Mouse (Mus musculus) embryonic facial prominence, embryonic 13.5 days (tissue): ENCODE measurements around the gene Itpr2. TPM values are rescaled to one million over a fixed set of nuclear protein-coding genes. Genes with fewer than 3 reads are reported as not detected.

Source experiments
- ATAC-seq: fragments of 200-750 bp; cut with Nextera tagmentation; 2 replicates; pipeline ENCODE4 v1.8.0; 2017; ENCODE audit warnings: low read depth; ENCODE audit not compliant: insufficient number of reproducible peaks, insufficient read depth, low FRiP score, low TSS enrichment
- H3K27ac ChIP-seq: fragments of 300-500 bp; sonication (generic); 2 replicates; pipeline ENCODE4 v1.5.1; 2015; ENCODE audit warnings: moderate library complexity, mild to moderate bottlenecking, inconsistent platforms
- H3K27me3 ChIP-seq: fragments of 300-500 bp; sonication (generic); 2 replicates; pipeline ENCODE4 v1.6.1; 2015; ENCODE audit warnings: mild to moderate bottlenecking, inconsistent platforms
- H3K36me3 ChIP-seq: fragments of 300-500 bp; sonication (generic); 2 replicates; pipeline ENCODE4 v1.6.1; 2015; ENCODE audit warnings: mild to moderate bottlenecking, inconsistent platforms
- H3K4me1 ChIP-seq: fragments of 300-500 bp; sonication (generic); 2 replicates; pipeline ENCODE4 v1.6.1; 2015; ENCODE audit warnings: inconsistent platforms
- H3K4me2 ChIP-seq: fragments of 300-500 bp; sonication (generic); 2 replicates; pipeline ENCODE4 v1.6.1; 2015; ENCODE audit warnings: moderate library complexity, mild to moderate bottlenecking, inconsistent platforms
- H3K4me3 ChIP-seq: fragments of 300-500 bp; sonication (generic); 2 replicates; pipeline ENCODE4 v1.5.1; 2015; ENCODE audit warnings: mild to moderate bottlenecking, inconsistent platforms
- H3K9ac ChIP-seq: fragments of 300-500 bp; sonication (generic); 2 replicates; pipeline ENCODE4 v1.6.1; 2015; ENCODE audit warnings: mild to moderate bottlenecking, inconsistent platforms
- H3K9me3 ChIP-seq: fragments of 300-500 bp; sonication (generic); 2 replicates; pipeline ENCODE4 v1.6.1; 2016; ENCODE audit warnings: inconsistent platforms
- WGBS: fragments of 180-500 bp; shearing (Covaris S2); methylation state at CpG from one replicate; pipeline ENCODE4 v1.1.7; 2015; ENCODE audit warnings: mixed read lengths; 5-methylcytosine and 5-hydroxymethylcytosine counted together
- polyA plus RNA-seq: library from polyadenylated mRNA; unstranded; fragments of >200 nt; fragmentation: Nextera tagmentation; extraction: Ambion mirVana; gene quantifications from 2 replicates; pipeline ENCODE4 v1.2.1, GENCODE M21; 2015

Itpr2 gene
- polyA plus RNA-seq, 1 experiment from 2014 or later, result 9.3 TPM

GRCm38 (mm10) chr6:146504459-146504858, 2.4 kb upstream of the Itpr2 start:
- Histone ChIP-seq H3K4me2 (no peak overlapping the region), H3K9ac (no peak overlapping the region), H3K27ac (no peak overlapping the region), H3K4me3 (no peak overlapping the region), H3K4me1 (peaks cover 7% of the 10 kb centered on the region; the same call in 1 of the 2 replicates), H3K9me3 (no peaks in the 10 kb centered on the region), H3K36me3 (no peaks in the 10 kb centered on the region), H3K27me3 (peaks cover 11% of the 10 kb centered on the region; the same call in 1 of the 2 replicates)
- WGBS, result 82% methylated on average over 2 of the region's 2 CpGs
- ATAC-seq, result no peak

GRCm38 (mm10) chr6:146502856-146503255, 833 bp upstream of the Itpr2 start:
- Histone ChIP-seq H3K9ac (peak overlapping the region; percentile 76), H3K9me3 (no peaks in the 10 kb centered on the region), H3K4me3 (peak overlapping the region; percentile 61), H3K27me3 (peaks cover 11% of the 10 kb centered on the region; the same call in 1 of the 2 replicates), H3K36me3 (no peaks in the 10 kb centered on the region), H3K27ac (no peak overlapping the region), H3K4me1 (peaks cover 7% of the 10 kb centered on the region; the same call in 1 of the 2 replicates), H3K4me2 (peak overlapping the region; percentile 98)
- WGBS, result 58% methylated on average over 3 of the region's 3 CpGs
- ATAC-seq, result no peak

- Histone ChIP-seq H3K9me3 (no peaks in the 10 kb centered on the region), H3K4me3 (peak overlapping the region; percentile 61), H3K9ac (peak overlapping the region; percentile 76), H3K4me1 (peaks cover 7% of the 10 kb centered on the region; the same call in 1 of the 2 replicates), H3K27ac (peak overlapping the region; percentile 33; the same call in 1 of the 2 replicates), H3K4me2 (peak overlapping the region; percentile 98), H3K36me3 (no peaks in the 10 kb centered on the region), H3K27me3 (peaks cover 11% of the 10 kb centered on the region; the same call in 1 of the 2 replicates)
- under 1% methylated on average over 30 of the region's 30 CpGs for WGBS
- no peak; the same call in 1 of the 2 replicates for ATAC-seq
Measured at GRCm38 (mm10) chr6:146501316-146501865, 632 bp downstream of the Itpr2 start.

DNA sequence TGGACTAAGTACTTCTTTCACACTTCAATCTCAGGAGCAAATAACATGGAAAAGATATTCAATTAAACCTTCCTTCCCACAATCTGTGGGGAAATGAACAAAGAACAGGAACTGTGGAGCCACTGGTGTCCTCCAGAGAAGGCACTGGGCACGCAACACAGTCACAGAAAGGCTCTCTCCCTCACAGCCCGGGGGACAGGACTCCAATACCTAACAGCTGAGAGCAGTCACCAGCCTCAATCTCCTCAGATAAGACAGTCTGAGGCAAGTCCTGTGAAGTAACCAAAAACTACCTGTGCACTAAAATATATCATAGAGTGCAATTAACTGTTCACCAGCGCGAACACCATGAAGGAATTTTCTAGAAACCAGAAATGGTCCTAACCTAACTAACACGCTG, 1.3 kb downstream of the Itpr2 start:
- ATAC-seq, result no peak
- Histone ChIP-seq H3K36me3 (no peaks in the 10 kb centered on the region), H3K27me3 (peaks cover 11% of the 10 kb centered on the region; the same call in 1 of the 2 replicates), H3K4me3 (peak overlapping the region; percentile 61), H3K9ac (no peak overlapping the region), H3K9me3 (no peaks in the 10 kb centered on the region), H3K27ac (0 out of 2 replicates have a peak overlapping the region, but pooled peaks have one; percentile 33), H3K4me2 (peak overlapping the region; percentile 98), H3K4me1 (peaks cover 7% of the 10 kb centered on the region; the same call in 1 of the 2 replicates)
- WGBS, result 64% methylated on average over 5 of the region's 5 CpGs

- no peaks in the 10 kb centered on the region for H3K36me3 ChIP-seq
- no peak overlapping the region for H3K4me2 ChIP-seq
- WGBS, result 51% methylated on average over 6 of the region's 6 CpGs
- H3K4me3 ChIP-seq, result no peak overlapping the region
- no peaks in the 10 kb centered on the region for H3K9me3 ChIP-seq
- no peak for ATAC-seq
- peaks cover 11% of the 10 kb centered on the region; the same call in 1 of the 2 replicates for H3K27me3 ChIP-seq
- H3K27ac ChIP-seq, result no peak overlapping the region
- no peak overlapping the region for H3K9ac ChIP-seq
- H3K4me1 ChIP-seq, result peaks cover 7% of the 10 kb centered on the region; the same call in 1 of the 2 replicates
Measured at GRCm38 (mm10) chr6:146500206-146500605, 1.8 kb downstream of the Itpr2 start.

GRCm38 (mm10) chr6:146499566-146499965, 2.5 kb downstream of the Itpr2 start:
- H3K4me2 ChIP-seq, result no peak overlapping the region
- 85% methylated on average over 4 of the region's 4 CpGs for WGBS
- H3K9ac ChIP-seq, result no peak overlapping the region

GRCm38 (mm10) chr6:146498416-146498815, 3.6 kb downstream of the Itpr2 start:
- Histone ChIP-seq H3K4me3 (no peak overlapping the region), H3K9ac (no peak overlapping the region), H3K36me3 (no peaks in the 10 kb centered on the region), H3K9me3 (no peaks in the 10 kb centered on the region), H3K27ac (no peak overlapping the region), H3K27me3 (peaks cover 6% of the 10 kb centered on the region; the same call in 1 of the 2 replicates), H3K4me2 (no peak overlapping the region), H3K4me1 (peaks cover 7% of the 10 kb centered on the region; the same call in 1 of the 2 replicates)
- 79% methylated on average over 3 of the region's 3 CpGs for WGBS
- ATAC-seq, result no peak

More at GRCm38 (mm10) chr6:146499566-146499965, 2.5 kb downstream of the Itpr2 start:
- H3K4me3 ChIP-seq, result no peak overlapping the region
- no peak overlapping the region for H3K27ac ChIP-seq
- peaks cover 7% of the 10 kb centered on the region; the same call in 1 of the 2 replicates for H3K4me1 ChIP-seq
- H3K27me3 ChIP-seq, result peaks cover 11% of the 10 kb centered on the region; the same call in 1 of the 2 replicates
- no peaks in the 10 kb centered on the region for H3K36me3 ChIP-seq
- no peaks in the 10 kb centered on the region for H3K9me3 ChIP-seq
- no peak for ATAC-seq

- Histone ChIP-seq H3K27me3 (peaks cover 4% of the 10 kb centered on the region; the same call in 1 of the 2 replicates), H3K4me2 (no peak overlapping the region), H3K36me3 (no peaks in the 10 kb centered on the region), H3K9ac (no peak overlapping the region), H3K4me3 (no peak overlapping the region), H3K4me1 (peaks cover 7% of the 10 kb centered on the region; the same call in 1 of the 2 replicates), H3K9me3 (no peaks in the 10 kb centered on the region), H3K27ac (no peak overlapping the region)
- no peak for ATAC-seq
- 69% methylated on average over 4 of the region's 4 CpGs for WGBS
Measured at GRCm38 (mm10) chr6:146497866-146498265, 4.2 kb downstream of the Itpr2 start.

DNA sequence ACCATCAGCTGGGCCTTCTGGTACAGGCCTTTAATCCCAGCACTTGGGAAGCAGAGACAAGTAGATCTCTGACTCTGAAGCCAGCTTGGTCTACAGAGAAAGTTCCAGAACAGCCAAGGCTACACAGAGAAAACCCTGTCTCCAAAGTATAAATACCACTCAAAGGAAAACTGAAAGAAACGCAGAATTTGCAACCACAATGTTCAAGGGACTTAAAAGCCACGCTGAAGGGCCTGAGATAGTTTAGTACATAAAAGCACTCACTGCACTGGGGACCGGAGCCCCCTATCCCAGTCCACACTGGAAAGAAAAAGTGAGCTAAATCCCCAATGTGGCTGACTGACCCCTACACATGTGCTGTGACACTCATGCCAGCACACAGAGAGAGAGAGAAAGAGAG, 4.6 kb downstream of the Itpr2 start:
- Histone ChIP-seq H3K27ac (no peak overlapping the region), H3K4me1 (peaks cover 7% of the 10 kb centered on the region; the same call in 1 of the 2 replicates), H3K9ac (no peak overlapping the region), H3K9me3 (no peaks in the 10 kb centered on the region), H3K27me3 (peaks cover 4% of the 10 kb centered on the region; the same call in 1 of the 2 replicates), H3K4me2 (no peak overlapping the region), H3K36me3 (no peaks in the 10 kb centered on the region), H3K4me3 (no peak overlapping the region)
- no peak for ATAC-seq
- 65% methylated on average over 3 of the region's 3 CpGs for WGBS

DNA sequence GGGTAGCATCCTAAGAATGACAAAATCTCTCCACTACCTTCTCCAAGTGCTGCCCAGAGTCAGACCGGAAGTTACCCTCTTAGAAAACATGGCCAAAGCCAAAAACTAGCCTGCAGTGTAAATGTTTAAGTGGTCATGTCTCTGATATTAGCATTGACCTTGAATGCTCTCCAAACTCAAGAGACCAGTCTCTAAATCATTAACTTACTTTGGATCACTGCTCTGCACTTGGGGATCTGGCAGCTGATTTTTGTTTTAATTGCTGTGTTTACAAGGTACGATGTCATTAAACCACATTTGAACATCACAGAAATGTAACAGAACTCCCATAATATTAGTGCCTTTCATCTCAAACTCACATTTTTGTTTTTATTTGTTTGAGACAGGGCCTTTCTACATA, 10.3 kb downstream of the Itpr2 start:
- no peak overlapping the region for H3K9ac ChIP-seq
- no peak overlapping the region for H3K4me3 ChIP-seq
- no peaks in the 10 kb centered on the region for H3K36me3 ChIP-seq
- no peaks in the 10 kb centered on the region for H3K27me3 ChIP-seq
- no peaks in the 10 kb centered on the region for H3K4me1 ChIP-seq
- H3K9me3 ChIP-seq, result no peaks in the 10 kb centered on the region
- no peak overlapping the region for H3K4me2 ChIP-seq
- no peak for ATAC-seq
- WGBS, result 79% methylated on average over 2 of the region's 2 CpGs
- no peak overlapping the region for H3K27ac ChIP-seq

DNA sequence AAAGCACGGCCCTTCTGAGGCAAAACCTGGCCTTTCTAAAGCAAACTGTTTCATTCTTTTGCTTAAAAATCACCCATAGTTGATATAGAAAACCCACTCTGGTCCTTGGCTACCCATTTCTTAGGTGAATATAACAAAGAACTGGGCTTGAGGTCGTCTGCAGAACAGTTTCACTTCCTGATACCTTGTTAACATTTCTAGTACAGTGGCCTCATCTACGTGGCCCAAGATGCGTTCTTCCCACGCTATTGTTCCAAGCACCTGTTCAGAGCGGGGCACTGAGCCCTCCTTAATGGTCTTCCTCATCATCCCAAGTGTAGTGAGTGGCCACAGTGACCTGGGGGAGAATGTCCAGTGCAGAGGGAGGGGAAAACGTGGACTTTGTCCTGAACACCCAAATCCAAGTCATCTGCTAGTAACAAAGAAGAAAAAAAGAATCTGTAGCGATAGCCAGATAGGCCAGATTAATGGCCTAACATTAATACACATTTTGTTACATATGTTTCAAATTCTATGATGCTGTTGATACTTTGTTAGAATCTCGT, 11.5 kb downstream of the Itpr2 start:
- H3K27me3 ChIP-seq, result no peaks in the 10 kb centered on the region
- H3K4me2 ChIP-seq, result no peak overlapping the region
- no peaks in the 10 kb centered on the region for H3K36me3 ChIP-seq
- ATAC-seq, result no peak
- 78% methylated on average over 9 of the region's 9 CpGs for WGBS
- no peak overlapping the region for H3K4me3 ChIP-seq
- H3K9ac ChIP-seq, result no peak overlapping the region
- H3K27ac ChIP-seq, result no peak overlapping the region
- no peaks in the 10 kb centered on the region for H3K9me3 ChIP-seq
- H3K4me1 ChIP-seq, result 0 out of 2 replicates have a peak, but pooled peaks cover 3% of the 10 kb centered on the region

DNA sequence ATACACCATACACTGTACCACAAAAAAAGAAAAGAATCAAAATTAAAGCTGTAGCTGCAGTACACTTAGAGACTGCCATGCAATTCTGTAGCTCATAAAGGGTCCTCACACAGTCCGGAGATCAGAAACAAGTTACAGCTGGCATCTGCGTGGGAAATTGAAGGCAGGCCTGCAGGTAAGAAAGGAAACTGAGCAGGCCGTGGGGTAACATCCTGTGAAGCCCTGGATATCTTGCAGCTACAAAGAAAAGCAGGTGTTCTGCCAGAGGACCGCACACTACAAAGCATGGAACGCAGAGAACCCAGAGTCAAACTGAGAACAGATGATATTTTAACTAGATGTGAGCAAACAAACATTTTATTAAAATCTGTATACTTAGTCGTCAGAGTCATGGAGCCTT, 12.2 kb downstream of the Itpr2 start:
- WGBS, result 40% methylated on average over 6 of the region's 6 CpGs
- H3K4me2 ChIP-seq, result no peak overlapping the region
- 0 out of 2 replicates have a peak, but pooled peaks cover 3% of the 10 kb centered on the region for H3K4me1 ChIP-seq
- no peaks in the 10 kb centered on the region for H3K36me3 ChIP-seq
- H3K9me3 ChIP-seq, result no peaks in the 10 kb centered on the region
- ATAC-seq, result no peak
- no peak overlapping the region for H3K9ac ChIP-seq
- H3K4me3 ChIP-seq, result no peak overlapping the region
- no peaks in the 10 kb centered on the region for H3K27me3 ChIP-seq
- H3K27ac ChIP-seq, result no peak overlapping the region
